Mouse (Mus musculus) midbrain, embryonic 13.5 days (tissue): ENCODE measurements around the gene Rab5if. TPM values are rescaled to one million over a fixed set of nuclear protein-coding genes. Genes with fewer than 3 reads are reported as not detected.
"Not testable (repeated sequence)": the region's sequence is repeated elsewhere in the genome, so short reads cannot be mapped to it uniquely, and the experiment has no call there.

Experiments
- ATAC-seq: fragments of 200-750 bp; cut with Nextera tagmentation; 2 replicates; pipeline ENCODE4 v1.8.0; 2017; ENCODE audit warnings: mild to moderate bottlenecking, moderate TSS enrichment, moderate library complexity
- H3K27ac ChIP-seq: fragments of 300-500 bp; sonication (generic); 2 replicates; pipeline ENCODE4 v1.5.1; 2015; ENCODE audit warnings: inconsistent platforms, mild to moderate bottlenecking, moderate library complexity
- H3K27me3 ChIP-seq: fragments of 300-500 bp; sonication (generic); 2 replicates; pipeline ENCODE4 v1.6.1; 2015; ENCODE audit warnings: mild to moderate bottlenecking, inconsistent platforms
- H3K36me3 ChIP-seq: fragments of 300-500 bp; sonication (generic); 2 replicates; pipeline ENCODE4 v1.6.1; 2015; ENCODE audit warnings: mild to moderate bottlenecking, inconsistent platforms
- H3K4me1 ChIP-seq: fragments of 300-500 bp; sonication (generic); replicated peaks from 2 replicates; pipeline ENCODE4 v1.6.1; 2015; ENCODE audit warnings: inconsistent platforms
- H3K4me2 ChIP-seq: fragments of 300-500 bp; sonication (generic); replicated peaks from 2 replicates; pipeline ENCODE4 v1.6.1; 2015; ENCODE audit warnings: moderate library complexity, mild to moderate bottlenecking, inconsistent platforms
- H3K4me3 ChIP-seq: fragments of 300-500 bp; sonication (generic); replicated peaks from 2 replicates; pipeline ENCODE4 v1.5.1; 2015; ENCODE audit warnings: mild to moderate bottlenecking, inconsistent platforms
- H3K9ac ChIP-seq: fragments of 300-500 bp; sonication (generic); replicated peaks from 2 replicates; pipeline ENCODE4 v1.6.1; 2015; ENCODE audit warnings: mild to moderate bottlenecking, inconsistent platforms
- H3K9me3 ChIP-seq: fragments of 300-500 bp; sonication (generic); 2 replicates; pipeline ENCODE4 v1.6.1; 2016; ENCODE audit warnings: mild to moderate bottlenecking, inconsistent platforms
- WGBS: fragments of 180-500 bp; shearing (Covaris S2); methylation state at CpG from one replicate; pipeline ENCODE4 v1.1.7; 2015; 5-methylcytosine and 5-hydroxymethylcytosine counted together
- polyA plus RNA-seq: library from polyadenylated mRNA; unstranded; fragments of >200 nt; fragmentation: Nextera tagmentation; extraction: Ambion mirVana; gene quantifications from 2 replicates; pipeline ENCODE4 v1.2.1, GENCODE M21; 2015

Rab5if gene
- polyA plus RNA-seq, 1 experiment from 2014 or later, result 158 TPM

DNA sequence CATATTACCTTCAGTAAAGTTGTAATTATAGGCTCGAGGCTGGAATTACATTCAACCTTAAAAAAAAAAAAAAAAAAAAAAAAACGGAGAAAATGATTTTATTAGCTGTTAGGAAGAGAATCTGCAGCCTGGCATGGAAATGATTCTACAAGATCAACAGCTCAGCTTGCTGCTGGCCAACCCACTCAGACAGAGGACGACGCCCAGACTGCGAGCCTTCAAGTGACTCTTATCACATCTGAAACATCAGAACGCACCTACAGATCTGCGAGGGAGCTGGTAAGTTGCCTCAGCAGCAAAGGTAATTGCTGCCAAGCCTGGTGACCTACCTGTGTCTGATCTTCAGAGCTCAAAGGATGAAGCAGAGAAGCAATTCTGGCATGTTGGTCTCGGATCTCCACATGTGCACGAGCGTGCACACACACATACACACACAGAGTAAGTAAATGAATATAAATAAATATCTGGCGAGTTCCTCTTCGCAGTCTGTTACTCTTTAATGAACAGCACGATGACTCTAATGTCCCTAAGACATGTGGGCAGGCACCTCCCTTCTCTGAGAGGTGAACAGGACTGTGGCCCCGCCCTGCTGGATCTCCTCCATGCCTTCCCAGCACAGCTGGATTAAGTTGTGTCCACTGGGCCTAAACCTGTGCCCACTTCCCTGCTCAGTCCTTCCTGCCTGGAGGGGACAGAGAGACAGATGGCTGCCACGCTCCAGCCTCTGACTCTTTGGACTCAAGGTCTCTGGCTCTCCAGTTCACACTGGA, 31.8 kb downstream of the Rab5if start:
- Histone ChIP-seq H3K4me3 (no peak overlapping the region), H3K27ac (no peak overlapping the region), H3K9me3 (no peaks in the 10 kb centered on the region), H3K27me3 (no peaks in the 10 kb centered on the region), H3K36me3 (no peaks in the 10 kb centered on the region), H3K4me2 (no peak overlapping the region), H3K4me1 (peaks cover 14% of the 10 kb centered on the region), H3K9ac (no peak overlapping the region)
- 85% methylated on average over 15 of the region's 15 CpGs for WGBS
- no peak for ATAC-seq

DNA sequence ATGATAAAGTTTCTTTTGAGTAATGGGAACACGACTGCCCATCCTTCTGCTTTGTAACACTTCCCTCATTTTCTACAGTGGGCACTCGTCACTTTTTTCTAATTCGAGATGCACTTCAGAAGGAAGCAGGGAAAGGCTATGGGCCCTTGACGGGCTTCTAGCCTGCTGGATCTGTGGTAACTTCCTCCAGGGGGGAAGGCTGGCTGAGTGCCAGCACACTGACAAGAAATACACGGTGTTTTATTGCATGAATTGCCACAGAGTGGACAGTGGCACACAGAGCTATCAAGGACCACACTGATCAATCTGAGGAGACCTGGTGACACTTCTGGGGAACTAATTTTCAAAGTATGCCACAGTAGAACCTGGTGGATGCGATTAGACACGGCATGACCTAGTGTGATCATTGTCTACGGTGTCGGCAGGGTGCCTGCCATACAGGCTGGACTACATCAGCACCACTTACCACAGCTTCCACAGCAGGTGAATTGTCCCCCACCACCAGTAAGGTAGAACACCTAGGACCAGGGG, 33.5 kb downstream of the Rab5if start:
- Histone ChIP-seq H3K27ac (no peak overlapping the region), H3K9ac (no peak overlapping the region), H3K36me3 (no peaks in the 10 kb centered on the region), H3K4me1 (peaks cover 14% of the 10 kb centered on the region), H3K4me2 (no peak overlapping the region), H3K27me3 (no peaks in the 10 kb centered on the region), H3K4me3 (no peak overlapping the region), H3K9me3 (no peaks in the 10 kb centered on the region)
- ATAC-seq, result no peak
- 78% methylated on average over 9 of the region's 9 CpGs for WGBS

DNA sequence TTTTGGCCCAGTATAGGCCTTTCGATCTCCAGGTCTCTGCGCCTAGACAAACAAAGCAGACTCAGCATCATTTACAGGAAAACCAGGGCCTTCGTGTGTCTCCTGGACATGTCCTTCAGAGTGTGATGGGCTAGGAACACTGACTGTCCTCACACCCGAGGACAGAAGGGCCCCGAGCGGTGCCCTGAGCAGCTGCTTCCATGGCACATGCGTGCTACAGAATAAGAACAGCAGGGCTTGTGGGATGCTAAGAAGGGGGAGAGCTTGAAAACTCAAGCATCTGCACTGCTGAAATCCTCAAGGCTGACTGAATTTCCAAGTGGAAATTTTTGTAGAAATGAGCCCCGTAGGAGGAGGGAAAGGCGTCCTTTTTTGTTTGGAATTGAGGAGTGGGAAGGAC, 34.1 kb downstream of the Rab5if start:
- Histone ChIP-seq H3K9ac (no peak overlapping the region), H3K36me3 (no peaks in the 10 kb centered on the region), H3K27ac (no peak overlapping the region), H3K4me2 (no peak overlapping the region), H3K4me1 (peaks cover 10% of the 10 kb centered on the region), H3K9me3 (no peaks in the 10 kb centered on the region), H3K4me3 (no peak overlapping the region), H3K27me3 (no peaks in the 10 kb centered on the region)
- WGBS, result 88% methylated on average over 9 of the region's 9 CpGs
- no peak for ATAC-seq

DNA sequence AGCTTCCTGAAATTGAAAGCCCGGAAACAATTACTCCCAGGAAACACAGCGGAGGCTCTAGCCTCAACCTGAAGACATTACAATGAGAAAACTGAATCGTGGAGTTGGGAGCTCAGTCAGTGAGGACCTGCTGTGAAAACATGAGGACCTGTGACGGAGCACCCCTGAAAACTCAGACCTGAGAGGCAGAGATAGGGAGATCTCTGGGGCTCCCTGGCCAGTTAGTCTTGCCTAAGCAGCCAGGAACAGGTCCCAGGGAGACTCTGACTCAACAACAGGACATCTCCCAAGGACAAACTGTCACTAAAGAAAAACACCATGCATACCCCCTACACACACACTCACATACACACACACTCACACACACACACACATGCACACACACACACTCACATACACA, 35.4 kb downstream of the Rab5if start:
- H3K4me1 ChIP-seq, result no peaks in the 10 kb centered on the region
- WGBS, result 79% methylated on average over 4 of the region's 4 CpGs
- H3K4me3 ChIP-seq, result no peak overlapping the region
- no peaks in the 10 kb centered on the region for H3K9me3 ChIP-seq
- H3K27me3 ChIP-seq, result no peaks in the 10 kb centered on the region
- no peak overlapping the region for H3K4me2 ChIP-seq
- no peaks in the 10 kb centered on the region for H3K36me3 ChIP-seq
- H3K27ac ChIP-seq, result no peak overlapping the region
- no peak for ATAC-seq
- H3K9ac ChIP-seq, result no peak overlapping the region

DNA sequence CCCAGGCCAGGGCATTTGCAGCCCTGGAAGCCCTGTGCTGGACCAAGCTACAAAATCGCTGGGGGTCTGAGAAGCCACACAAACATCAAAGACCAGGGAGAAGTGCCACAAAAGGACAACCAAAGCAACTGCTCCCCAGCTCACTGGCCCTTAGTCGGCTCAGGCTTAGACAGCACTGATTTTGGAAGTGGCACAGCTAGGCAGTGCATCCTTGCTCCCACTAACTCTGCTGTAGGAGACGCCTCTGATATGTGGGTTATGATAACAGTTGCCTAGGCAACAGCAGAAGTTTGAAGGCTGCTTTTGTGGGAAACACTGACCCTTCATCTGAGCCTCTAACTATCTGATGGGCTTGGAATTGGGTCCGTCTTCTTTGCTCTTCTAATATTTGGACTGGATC, 36.3 kb downstream of the Rab5if start:
- Histone ChIP-seq H3K27ac (no peak overlapping the region), H3K9ac (no peak overlapping the region), H3K9me3 (no peaks in the 10 kb centered on the region), H3K4me2 (no peak overlapping the region), H3K4me3 (no peak overlapping the region), H3K27me3 (no peaks in the 10 kb centered on the region), H3K36me3 (no peaks in the 10 kb centered on the region), H3K4me1 (no peaks in the 10 kb centered on the region)
- 79% methylated on average over 4 of the region's 4 CpGs for WGBS
- no peak for ATAC-seq

DNA sequence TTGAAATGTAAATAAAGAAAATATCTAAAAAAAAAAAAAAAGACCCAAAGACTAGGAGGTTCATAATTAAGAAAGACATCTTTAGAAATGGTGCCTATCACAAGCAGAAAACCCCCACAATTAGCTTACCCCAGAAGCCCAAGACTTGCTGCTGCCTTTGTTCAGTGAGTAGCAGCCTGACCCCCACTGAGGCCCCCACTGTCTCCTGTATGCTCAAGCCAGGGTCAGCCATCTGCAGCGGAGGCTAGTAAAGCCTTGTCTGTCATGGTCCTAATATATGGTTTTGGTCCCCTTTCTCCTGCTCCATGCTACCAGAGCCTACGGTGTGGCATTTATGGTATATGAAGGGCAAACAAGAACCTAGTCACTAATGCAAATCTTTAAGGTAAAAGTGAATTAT, 38.4 kb downstream of the Rab5if start:
- WGBS, result 75% methylated on average over 2 of the region's 2 CpGs
- Histone ChIP-seq H3K9ac (no peak overlapping the region), H3K4me1 (no peaks in the 10 kb centered on the region), H3K9me3 (no peaks in the 10 kb centered on the region), H3K36me3 (no peaks in the 10 kb centered on the region), H3K27ac (no peak overlapping the region), H3K4me2 (no peak overlapping the region), H3K4me3 (no peak overlapping the region), H3K27me3 (no peaks in the 10 kb centered on the region)
- ATAC-seq, result no peak

DNA sequence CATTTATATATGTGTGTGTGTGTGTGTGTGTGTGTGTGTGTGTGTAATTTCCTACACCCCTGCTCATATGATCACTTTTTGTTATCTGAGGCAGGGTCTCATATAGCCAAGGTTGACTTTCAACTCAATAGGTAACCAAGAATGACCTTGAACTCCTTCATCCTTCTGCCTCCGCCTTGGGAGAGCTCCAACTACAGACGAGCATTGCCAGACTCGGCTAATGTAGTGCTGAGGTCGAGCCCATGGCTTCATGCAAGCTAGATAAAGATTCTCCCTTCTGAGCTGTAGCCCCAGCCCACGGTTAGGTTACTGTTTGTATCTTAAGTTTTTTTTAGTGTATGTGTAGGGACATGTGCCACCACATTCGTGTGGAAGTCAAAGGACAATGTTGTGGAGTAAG, 39.0 kb downstream of the Rab5if start:
- no peak overlapping the region for H3K4me2 ChIP-seq
- H3K9me3 ChIP-seq, result no peaks in the 10 kb centered on the region
- no peak overlapping the region for H3K4me3 ChIP-seq
- H3K36me3 ChIP-seq, result no peaks in the 10 kb centered on the region
- WGBS, result 84% methylated on average over 6 of the region's 6 CpGs
- H3K9ac ChIP-seq, result no peak overlapping the region
- H3K27ac ChIP-seq, result no peak overlapping the region
- no peak for ATAC-seq
- H3K27me3 ChIP-seq, result no peaks in the 10 kb centered on the region
- no peaks in the 10 kb centered on the region for H3K4me1 ChIP-seq

DNA sequence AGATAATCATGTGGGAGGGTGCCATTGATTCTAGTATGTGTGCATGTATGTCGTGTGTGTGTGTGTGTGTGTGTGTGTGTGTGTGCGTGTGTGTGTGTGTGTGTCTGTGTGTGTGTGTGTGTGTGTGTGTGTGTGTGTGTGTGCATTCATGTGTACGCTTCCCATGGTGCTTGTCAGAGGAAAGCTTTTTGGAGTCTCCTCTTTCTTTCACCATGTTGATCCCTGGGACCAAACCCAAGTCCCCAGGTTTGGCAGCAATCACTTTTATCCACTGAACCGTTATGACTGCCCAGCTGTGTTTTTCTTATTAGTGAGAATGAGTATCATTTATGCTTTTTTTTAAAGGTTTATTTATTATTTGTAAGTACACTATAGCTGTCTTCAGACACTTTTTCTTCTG, 39.5 kb downstream of the Rab5if start:
- H3K4me3 ChIP-seq, H3K27me3 ChIP-seq, H3K27ac ChIP-seq, H3K9me3 ChIP-seq, H3K4me1 ChIP-seq, H3K36me3 ChIP-seq, ATAC-seq, H3K9ac ChIP-seq, H3K4me2 ChIP-seq: not testable (repeated sequence)
- WGBS, result 77% methylated on average over 3 of the region's 4 CpGs

DNA sequence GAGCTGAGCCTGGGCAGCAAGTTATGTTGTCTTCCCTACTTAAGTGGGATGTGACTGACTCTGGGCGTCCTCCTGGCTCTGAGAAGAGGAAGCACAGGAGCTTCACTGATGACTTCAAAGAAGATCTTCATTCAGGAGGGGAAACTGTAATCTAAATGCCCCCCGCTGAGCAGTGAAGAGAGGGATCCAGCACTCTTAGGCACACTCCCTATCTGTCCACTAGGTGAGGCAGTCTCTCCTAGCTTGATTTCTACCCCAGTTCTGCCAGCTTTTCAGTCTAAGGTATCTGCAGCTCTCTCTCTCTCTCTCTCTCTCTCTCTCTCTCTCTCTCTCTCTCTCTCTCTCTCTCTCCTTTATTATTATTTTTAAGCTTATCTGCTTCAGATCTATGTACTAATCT, 40.4 kb downstream of the Rab5if start:
- Histone ChIP-seq H3K27ac (no peak overlapping the region), H3K4me2 (no peak overlapping the region), H3K4me3 (no peak overlapping the region), H3K27me3 (no peaks in the 10 kb centered on the region), H3K9me3 (no peaks in the 10 kb centered on the region), H3K4me1 (no peaks in the 10 kb centered on the region), H3K36me3 (no peaks in the 10 kb centered on the region), H3K9ac (no peak overlapping the region)
- ATAC-seq, result no peak
- 40% methylated on average over 2 of the region's 2 CpGs for WGBS

DNA sequence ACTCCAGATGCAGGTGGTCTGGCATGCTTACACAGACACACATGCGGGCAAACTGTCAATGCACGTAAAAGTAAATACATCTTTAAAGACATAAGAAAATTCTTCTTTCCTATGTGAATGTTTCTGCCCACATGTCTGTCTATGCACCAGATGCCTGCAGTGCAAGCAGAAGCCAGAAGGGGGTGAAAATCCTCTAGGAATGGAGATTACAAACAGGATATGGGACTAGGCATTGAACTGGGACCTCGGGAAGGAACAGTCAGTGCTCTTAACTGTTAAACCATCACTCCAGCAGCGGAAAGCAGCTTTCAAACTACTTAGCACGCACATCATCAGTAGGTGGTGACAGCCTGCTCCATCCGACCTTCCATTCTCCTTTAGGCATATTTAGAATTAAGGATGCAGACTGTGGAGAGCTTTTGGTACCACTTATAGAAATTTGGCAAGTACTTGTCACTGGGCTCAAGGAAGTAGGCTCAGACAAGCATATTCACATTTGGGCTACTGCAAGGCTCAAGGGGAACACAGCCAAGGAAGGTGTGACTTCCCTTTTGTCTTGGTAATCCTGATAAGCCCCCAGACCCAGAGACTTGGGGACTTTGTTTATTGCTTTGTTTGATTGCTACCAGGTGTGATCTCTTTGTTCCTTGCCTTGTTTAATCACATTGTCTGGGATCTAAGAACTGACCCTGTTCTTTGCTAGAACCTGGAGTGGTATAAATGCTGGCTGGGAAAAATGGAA, 42.2 kb downstream of the Rab5if start:
- no peak for ATAC-seq
- Histone ChIP-seq H3K4me3 (no peak overlapping the region), H3K9me3 (no peaks in the 10 kb centered on the region), H3K4me2 (no peak overlapping the region), H3K27me3 (no peaks in the 10 kb centered on the region), H3K4me1 (no peaks in the 10 kb centered on the region), H3K27ac (no peak overlapping the region; the same call in 1 of the 2 replicates), H3K36me3 (no peaks in the 10 kb centered on the region), H3K9ac (no peak overlapping the region)
- WGBS, result 26% methylated on average over 6 of the region's 6 CpGs

DNA sequence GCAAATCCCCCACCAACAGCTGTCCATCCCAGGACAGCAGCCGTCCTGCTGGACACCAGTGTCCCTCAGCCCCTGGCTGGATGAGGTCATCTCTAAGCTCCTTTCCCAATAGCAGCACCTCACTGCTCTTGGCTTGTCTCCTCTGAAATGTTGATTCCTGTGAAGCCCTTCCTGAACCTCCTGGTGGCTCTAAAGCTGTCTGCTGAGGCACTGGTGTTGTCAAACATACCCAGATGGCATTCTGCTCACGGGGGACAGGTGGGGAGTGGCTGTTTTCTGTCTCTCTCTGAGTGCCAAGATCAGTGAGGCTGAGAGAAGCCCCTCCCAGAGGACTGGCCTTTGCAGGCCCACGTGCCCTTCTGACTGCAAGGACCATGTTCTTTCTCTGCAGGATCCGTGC, 43.0 kb downstream of the Rab5if start:
- not testable (repeated sequence) for H3K9ac ChIP-seq, H3K9me3 ChIP-seq, H3K27ac ChIP-seq, H3K4me2 ChIP-seq, H3K4me3 ChIP-seq, H3K4me1 ChIP-seq, H3K27me3 ChIP-seq, H3K36me3 ChIP-seq, ATAC-seq
- WGBS, result 35% methylated on average over 4 of the region's 4 CpGs

DNA sequence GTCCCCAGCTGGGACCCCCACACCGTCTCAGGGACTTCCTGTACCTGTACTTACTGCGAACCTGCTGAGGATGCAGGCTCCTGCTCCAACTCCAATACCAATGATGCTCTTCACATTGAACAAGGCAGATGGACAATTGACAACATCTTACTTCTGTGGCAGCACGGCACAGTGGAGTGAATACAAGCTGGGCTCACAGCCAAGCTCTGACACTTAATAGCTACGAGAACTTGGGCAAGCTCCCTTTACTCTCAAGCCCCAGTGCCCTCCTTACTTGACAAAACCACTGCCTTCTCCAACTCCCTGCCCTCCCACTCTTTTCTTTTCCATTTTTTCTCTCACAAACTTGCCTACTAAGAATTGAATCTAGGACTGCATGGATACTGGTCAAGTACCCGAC, 50.3 kb downstream of the Rab5if start:
- no peak for ATAC-seq
- 73% methylated on average over 5 of the region's 5 CpGs for WGBS
- Histone ChIP-seq H3K27me3 (no peaks in the 10 kb centered on the region), H3K9ac (no peak overlapping the region), H3K27ac (no peak overlapping the region), H3K9me3 (no peaks in the 10 kb centered on the region), H3K36me3 (no peaks in the 10 kb centered on the region), H3K4me3 (no peak overlapping the region), H3K4me1 (no peaks in the 10 kb centered on the region), H3K4me2 (no peak overlapping the region)
